Mouse (Mus musculus) midbrain, embryonic 10.5 days (tissue): ENCODE results near the gene Ehd4. TPM values are rescaled to one million over a fixed set of nuclear protein-coding genes. Genes with fewer than 3 reads are reported as not detected.

Experiments used
- DNase-seq: peaks from one replicate; pipeline ENCODE4 v3.0.0-alpha.2; 2017; ENCODE audit warnings: low spot score
- H3K27ac ChIP-seq: fragments of 300-500 bp; sonication (generic); replicated peaks from 2 replicates; pipeline ENCODE4 v1.5.1; 2016; ENCODE audit warnings: mild to moderate bottlenecking
- H3K27me3 ChIP-seq: fragments of 300-500 bp; sonication (generic); 2 replicates; pipeline ENCODE4 v1.6.1; 2016; ENCODE audit warnings: low read depth, mild to moderate bottlenecking; ENCODE audit not compliant: poor library complexity, severe bottlenecking
- H3K36me3 ChIP-seq: fragments of 300-500 bp; sonication (generic); 2 replicates; pipeline ENCODE4 v1.6.1; 2016; ENCODE audit warnings: mild to moderate bottlenecking, moderate library complexity
- H3K4me1 ChIP-seq: fragments of 300-500 bp; sonication (generic); 2 replicates; pipeline ENCODE4 v1.6.1; 2016
- H3K4me3 ChIP-seq: fragments of 300-500 bp; sonication (generic); 2 replicates; pipeline ENCODE4 v1.5.1; 2016; ENCODE audit warnings: mild to moderate bottlenecking, moderate library complexity
- H3K9me3 ChIP-seq: fragments of 300-500 bp; sonication (generic); replicated peaks from 2 replicates; pipeline ENCODE4 v1.6.1; 2016; ENCODE audit warnings: mild to moderate bottlenecking
- WGBS: fragments of 180-500 bp; shearing (Covaris S2); methylation state at CpG from one replicate; pipeline ENCODE4 v1.1.7; 2016; 5-methylcytosine and 5-hydroxymethylcytosine counted together
- polyA plus RNA-seq: library from polyadenylated mRNA; unstranded; fragments of >200 nt; fragmentation: Nextera tagmentation; extraction: Ambion mirVana; gene quantifications from 2 replicates; pipeline ENCODE4 v1.2.1, GENCODE M21; 2016

Gene Ehd4
- polyA plus RNA-seq, 1 experiment from 2014 or later: 35.9 TPM

DNA sequence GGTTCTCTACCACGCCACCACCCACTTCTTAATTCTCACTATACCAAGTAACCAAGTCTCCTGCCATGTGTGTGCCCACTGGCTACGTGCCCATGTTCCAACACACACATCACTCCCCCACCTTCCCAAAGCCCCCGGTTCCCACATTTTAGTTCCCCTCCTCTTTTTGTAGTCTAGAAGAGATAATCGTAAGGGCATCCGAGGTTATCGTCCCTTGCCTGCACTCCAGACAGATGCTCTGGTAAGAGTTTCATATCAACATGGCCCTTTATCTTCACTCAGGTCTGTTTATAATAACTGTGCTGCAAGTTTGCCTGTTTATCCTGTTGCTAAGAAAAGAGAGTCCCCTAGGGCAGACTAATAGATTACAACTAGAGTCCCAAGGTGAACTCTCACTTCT is 37.1 kb downstream of the Ehd4 start:
- H3K27ac ChIP-seq: no peak overlapping the region
- no peak overlapping the region for H3K4me3 ChIP-seq
- no peak for DNase-seq
- H3K27me3 ChIP-seq: no peaks in the 10 kb centered on the region
- no peaks in the 10 kb centered on the region for H3K4me1 ChIP-seq
- no peaks in the 10 kb centered on the region for H3K36me3 ChIP-seq
- 90% methylated on average over 6 of the region's 6 CpGs for WGBS
- no peaks in the 10 kb centered on the region for H3K9me3 ChIP-seq

DNA sequence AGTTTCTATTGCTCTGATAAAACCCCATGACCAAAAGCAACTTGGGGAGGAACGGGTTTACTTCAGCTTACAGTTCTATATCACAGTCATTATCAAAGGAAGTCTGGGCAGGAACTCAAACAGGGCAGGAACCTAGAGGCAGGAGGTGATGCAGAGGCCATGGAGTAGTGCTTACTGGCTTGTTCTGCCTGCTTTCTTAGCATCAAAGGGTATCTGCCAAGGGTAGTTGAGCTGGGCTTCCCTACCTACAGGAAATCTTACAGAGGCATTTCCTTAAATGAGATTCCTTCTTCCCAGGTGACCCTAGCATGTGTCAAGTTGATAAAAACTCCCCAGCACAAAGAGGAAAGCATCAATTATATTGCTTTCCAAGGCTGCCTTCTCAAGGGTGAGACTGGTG is 38.0 kb downstream of the Ehd4 start:
- Histone ChIP-seq H3K27me3 (no peaks in the 10 kb centered on the region), H3K4me1 (no peaks in the 10 kb centered on the region), H3K4me3 (no peak overlapping the region), H3K9me3 (no peaks in the 10 kb centered on the region), H3K36me3 (no peaks in the 10 kb centered on the region), H3K27ac (no peak overlapping the region)
- 83% methylated on average over 1 of the region's 1 CpGs for WGBS
- no peak for DNase-seq

GRCm38 (mm10) chr2:120114977-120115376 is 39.4 kb downstream of the Ehd4 start:
- 88% methylated on average over 4 of the region's 4 CpGs for WGBS
- H3K27me3 ChIP-seq: no peaks in the 10 kb centered on the region
- DNase-seq: no peak
- no peaks in the 10 kb centered on the region for H3K36me3 ChIP-seq
- no peak overlapping the region for H3K27ac ChIP-seq
- H3K4me1 ChIP-seq: no peaks in the 10 kb centered on the region
- no peak overlapping the region for H3K4me3 ChIP-seq
- H3K9me3 ChIP-seq: no peaks in the 10 kb centered on the region

DNA sequence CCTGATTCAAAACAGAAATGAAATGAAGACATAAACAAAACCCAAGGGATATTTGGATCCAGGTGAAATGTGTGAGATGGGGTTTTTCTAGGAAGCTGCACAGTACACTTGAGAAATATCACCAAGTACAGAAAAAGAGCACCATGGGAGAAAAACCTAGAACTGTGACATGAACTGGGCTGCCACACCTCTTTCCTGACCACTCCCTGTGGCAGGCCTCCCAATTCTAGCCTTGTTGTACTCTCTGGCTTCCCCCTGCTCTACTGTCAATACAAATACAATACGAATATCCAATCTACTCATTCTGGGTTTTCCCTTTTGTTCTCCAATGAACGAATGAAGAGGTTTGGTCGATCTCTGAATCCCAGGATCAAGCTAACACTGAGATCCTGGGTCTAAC is 40.4 kb downstream of the Ehd4 start:
- H3K9me3 ChIP-seq: no peaks in the 10 kb centered on the region
- no peak overlapping the region for H3K27ac ChIP-seq
- WGBS: 93% methylated on average over 3 of the region's 3 CpGs
- H3K4me3 ChIP-seq: no peak overlapping the region
- no peaks in the 10 kb centered on the region for H3K36me3 ChIP-seq
- H3K4me1 ChIP-seq: no peaks in the 10 kb centered on the region
- DNase-seq: no peak
- H3K27me3 ChIP-seq: no peaks in the 10 kb centered on the region

GRCm38 (mm10) chr2:120113476-120113875 is 40.9 kb downstream of the Ehd4 start:
- no peak for DNase-seq
- 94% methylated on average over 6 of the region's 6 CpGs for WGBS
- no peak overlapping the region for H3K27ac ChIP-seq
- no peaks in the 10 kb centered on the region for H3K9me3 ChIP-seq
- no peaks in the 10 kb centered on the region for H3K4me1 ChIP-seq
- no peak overlapping the region for H3K4me3 ChIP-seq
- no peaks in the 10 kb centered on the region for H3K36me3 ChIP-seq
- H3K27me3 ChIP-seq: no peaks in the 10 kb centered on the region

- Histone ChIP-seq H3K9me3 (no peaks in the 10 kb centered on the region), H3K27me3 (no peaks in the 10 kb centered on the region), H3K27ac (no peak overlapping the region), H3K4me3 (no peak overlapping the region), H3K4me1 (no peaks in the 10 kb centered on the region), H3K36me3 (no peaks in the 10 kb centered on the region)
- WGBS: 84% methylated on average over 4 of the region's 4 CpGs
- no peak for DNase-seq
Observed at GRCm38 (mm10) chr2:120111596-120111995, 42.8 kb downstream of the Ehd4 start.

GRCm38 (mm10) chr2:120111172-120111571 is 43.2 kb downstream of the Ehd4 start:
- no peaks in the 10 kb centered on the region for H3K4me1 ChIP-seq
- no peaks in the 10 kb centered on the region for H3K36me3 ChIP-seq
- no peak overlapping the region for H3K4me3 ChIP-seq
- WGBS: 81% methylated on average over 3 of the region's 3 CpGs
- H3K27me3 ChIP-seq: no peaks in the 10 kb centered on the region
- H3K27ac ChIP-seq: no peak overlapping the region
- no peaks in the 10 kb centered on the region for H3K9me3 ChIP-seq
- DNase-seq: no peak

- no peak overlapping the region for H3K27ac ChIP-seq
- H3K9me3 ChIP-seq: no peaks in the 10 kb centered on the region
- DNase-seq: no peak
- H3K4me3 ChIP-seq: no peak overlapping the region
- 92% methylated on average over 4 of the region's 4 CpGs for WGBS
- no peaks in the 10 kb centered on the region for H3K27me3 ChIP-seq
- H3K36me3 ChIP-seq: no peaks in the 10 kb centered on the region
- H3K4me1 ChIP-seq: no peaks in the 10 kb centered on the region
Observed at GRCm38 (mm10) chr2:120108077-120108476, 46.3 kb downstream of the Ehd4 start.

DNA sequence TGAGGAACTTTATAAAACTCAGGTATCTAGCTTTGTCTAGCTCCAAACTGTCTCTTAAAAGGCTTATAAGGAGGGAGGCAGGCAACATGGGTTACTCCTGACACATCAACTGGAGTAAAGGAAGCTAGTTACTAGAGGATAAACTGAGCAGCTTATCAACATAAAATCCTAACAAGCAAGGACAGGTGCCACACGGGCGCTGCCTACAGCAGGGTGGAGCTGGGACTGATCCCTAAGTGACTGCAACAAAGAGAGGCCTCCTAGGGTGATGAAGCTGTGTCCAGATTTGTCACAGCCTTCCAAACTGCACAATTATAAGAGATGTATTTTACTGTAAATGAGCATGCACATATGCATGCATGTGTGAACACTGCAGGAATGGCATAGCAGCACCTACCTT is 47.0 kb downstream of the Ehd4 start:
- Histone ChIP-seq H3K27ac (no peak overlapping the region), H3K4me3 (no peak overlapping the region), H3K4me1 (no peaks in the 10 kb centered on the region), H3K9me3 (no peaks in the 10 kb centered on the region), H3K27me3 (no peaks in the 10 kb centered on the region), H3K36me3 (no peaks in the 10 kb centered on the region)
- 87% methylated on average over 2 of the region's 2 CpGs for WGBS
- DNase-seq: no peak

DNA sequence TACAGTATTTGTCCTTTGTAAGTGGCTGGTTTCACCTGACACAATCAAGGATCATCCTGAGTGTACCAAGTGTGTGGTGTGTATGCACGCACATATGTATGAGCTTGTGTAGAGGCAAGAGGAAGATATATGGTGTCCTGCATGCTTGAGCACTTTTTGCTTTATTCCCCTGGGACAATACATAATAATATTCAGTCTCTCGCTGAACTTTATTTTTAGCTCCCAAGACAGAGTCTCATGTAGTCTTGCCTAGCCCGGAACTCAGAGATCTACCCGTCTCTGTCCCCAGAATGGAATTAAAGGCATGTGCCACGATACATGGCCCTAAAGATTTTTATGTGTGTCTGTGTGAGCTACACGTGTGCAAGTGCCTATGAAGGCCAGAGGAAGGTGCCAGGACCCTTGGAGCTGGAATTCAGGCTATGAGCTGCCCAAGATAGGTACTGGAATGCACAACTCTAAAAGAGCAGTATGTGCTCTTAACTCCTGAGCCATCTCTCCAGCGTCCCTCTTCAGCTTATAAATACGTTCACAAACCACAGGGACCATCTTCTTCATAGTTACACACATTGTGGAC is 47.9 kb downstream of the Ehd4 start:
- H3K4me3 ChIP-seq: no peak overlapping the region
- H3K27ac ChIP-seq: no peak overlapping the region
- H3K9me3 ChIP-seq: no peaks in the 10 kb centered on the region
- DNase-seq: no peak
- 0 out of 2 replicates have a peak, but pooled peaks cover 5% of the 10 kb centered on the region for H3K36me3 ChIP-seq
- no peaks in the 10 kb centered on the region for H3K27me3 ChIP-seq
- H3K4me1 ChIP-seq: no peaks in the 10 kb centered on the region
- WGBS: 91% methylated on average over 8 of the region's 8 CpGs

- Histone ChIP-seq H3K4me3 (no peak overlapping the region), H3K9me3 (no peaks in the 10 kb centered on the region), H3K36me3 (0 out of 2 replicates have a peak, but pooled peaks cover 5% of the 10 kb centered on the region), H3K27ac (no peak overlapping the region), H3K4me1 (no peaks in the 10 kb centered on the region), H3K27me3 (no peaks in the 10 kb centered on the region)
- WGBS: 82% methylated on average over 3 of the region's 3 CpGs
- DNase-seq: no peak
Observed at GRCm38 (mm10) chr2:120105861-120106260, 48.5 kb downstream of the Ehd4 start.

GRCm38 (mm10) chr2:120102881-120103280 is 51.5 kb downstream of the Ehd4 start:
- H3K27me3 ChIP-seq: no peaks in the 10 kb centered on the region
- no peaks in the 10 kb centered on the region for H3K4me1 ChIP-seq
- H3K9me3 ChIP-seq: no peaks in the 10 kb centered on the region
- 62% methylated on average over 6 of the region's 6 CpGs for WGBS
- H3K27ac ChIP-seq: no peak overlapping the region
- DNase-seq: no peak
- H3K36me3 ChIP-seq: peaks cover 8% of the 10 kb centered on the region; the same call in 1 of the 2 replicates
- no peak overlapping the region for H3K4me3 ChIP-seq

- no peak for DNase-seq
- H3K4me1 ChIP-seq: no peaks in the 10 kb centered on the region
- no peaks in the 10 kb centered on the region for H3K9me3 ChIP-seq
- WGBS: 63% methylated on average over 2 of the region's 2 CpGs
- no peak overlapping the region for H3K4me3 ChIP-seq
- H3K27me3 ChIP-seq: no peaks in the 10 kb centered on the region
- H3K27ac ChIP-seq: no peak overlapping the region
- peaks cover 8% of the 10 kb centered on the region; the same call in 1 of the 2 replicates for H3K36me3 ChIP-seq
Observed at GRCm38 (mm10) chr2:120102450-120102849, 52.0 kb downstream of the Ehd4 start.

DNA sequence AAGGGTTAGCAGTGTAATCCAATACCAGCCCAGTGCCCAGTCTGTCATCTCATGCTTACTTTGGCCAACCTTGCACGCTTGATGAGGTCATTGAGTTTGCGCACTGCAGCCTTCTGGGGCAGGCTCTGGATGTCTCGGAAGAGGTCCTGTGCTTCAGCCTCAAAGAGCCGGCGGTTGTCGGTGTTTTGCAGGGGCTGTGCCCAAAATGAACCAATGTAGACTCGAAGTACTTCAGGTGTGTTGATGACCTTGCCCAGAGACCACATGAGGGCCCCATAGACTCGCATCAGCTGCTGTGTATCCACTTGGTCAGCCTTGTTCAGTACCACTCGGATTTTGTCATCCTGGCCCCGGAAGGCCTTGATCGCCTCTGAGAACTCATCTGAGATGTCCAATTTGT is 52.4 kb downstream of the Ehd4 start:
- WGBS: 94% methylated on average over 11 of the region's 11 CpGs
- Histone ChIP-seq H3K9me3 (no peaks in the 10 kb centered on the region), H3K4me1 (no peaks in the 10 kb centered on the region), H3K36me3 (peaks cover 8% of the 10 kb centered on the region; the same call in 1 of the 2 replicates), H3K27ac (no peak overlapping the region), H3K27me3 (no peaks in the 10 kb centered on the region), H3K4me3 (no peak overlapping the region)
- DNase-seq: no peak
